Mouse (Mus musculus) cortical plate, adult 2 months (tissue): ENCODE results near the gene Spdya. TPM values are rescaled to one million over a fixed set of nuclear protein-coding genes. Genes with fewer than 3 reads are reported as not detected.
A peak's percentile ranks its signal among the peaks of the same experiment; 100 is the strongest.

Experiments
- H3K27ac ChIP-seq: fragments of 200-500 bp; 2 replicates; pipeline ENCODE4 v1.5.1; 2012; ENCODE audit warnings: low read length, control low read depth, inconsistent platforms; ENCODE audit not compliant: insufficient read depth
- H3K4me1 ChIP-seq: fragments of 200-500 bp; 2 replicates; pipeline ENCODE4 v1.6.1; 2011; ENCODE audit warnings: low read length; ENCODE audit not compliant: control insufficient read depth, insufficient read depth
- H3K4me3 ChIP-seq: fragments of 200-500 bp; 2 replicates; pipeline ENCODE4 v1.5.1; 2011; ENCODE audit warnings: mild to moderate bottlenecking, low read length, control low read depth; ENCODE audit not compliant: insufficient read depth
- CTCF ChIP-seq: fragments of 200-500 bp; IDR thresholded peaks from 2 replicates; pipeline ENCODE4 v1.5.1; 2011; ENCODE audit warnings: mild to moderate bottlenecking, control low read depth, low read length; ENCODE audit not compliant: insufficient read depth; ENCODE audit errors: extremely low read depth
- POLR2A ChIP-seq: fragments of 200-500 bp; IDR thresholded peaks from 2 replicates; pipeline ENCODE4 v1.6.1; 2011; ENCODE audit warnings: mild to moderate bottlenecking, low read length, control low read depth; ENCODE audit not compliant: insufficient read depth; ENCODE audit errors: extremely low read depth
- polyA plus RNA-seq: library from polyadenylated mRNA; depleted of rRNA; stranded (reverse); fragments of >200 nt; gene quantifications from 2 replicates; pipeline ENCODE4 v1.2.3, GENCODE M21; 2012

Spdya gene
- polyA plus RNA-seq, 1 experiment, result 1.7 TPM

GRCm38 (mm10) chr17:71552901-71553300 lies 1.0 kb downstream of the Spdya start:
- H3K4me3 ChIP-seq, result no peak overlapping the region; the same call in 1 of the 2 replicates
- TF ChIP-seq CTCF, result no peak
- no peak for TF ChIP-seq POLR2A
- no peak overlapping the region for H3K27ac ChIP-seq
- H3K4me1 ChIP-seq, result no peaks in the 10 kb centered on the region

- TF ChIP-seq POLR2A (no peak), CTCF (no peak)
- H3K27ac ChIP-seq, result no peak overlapping the region
These were observed 9.8 kb downstream of the Spdya start for GRCm38 (mm10) chr17:71561631-71562030.

DNA sequence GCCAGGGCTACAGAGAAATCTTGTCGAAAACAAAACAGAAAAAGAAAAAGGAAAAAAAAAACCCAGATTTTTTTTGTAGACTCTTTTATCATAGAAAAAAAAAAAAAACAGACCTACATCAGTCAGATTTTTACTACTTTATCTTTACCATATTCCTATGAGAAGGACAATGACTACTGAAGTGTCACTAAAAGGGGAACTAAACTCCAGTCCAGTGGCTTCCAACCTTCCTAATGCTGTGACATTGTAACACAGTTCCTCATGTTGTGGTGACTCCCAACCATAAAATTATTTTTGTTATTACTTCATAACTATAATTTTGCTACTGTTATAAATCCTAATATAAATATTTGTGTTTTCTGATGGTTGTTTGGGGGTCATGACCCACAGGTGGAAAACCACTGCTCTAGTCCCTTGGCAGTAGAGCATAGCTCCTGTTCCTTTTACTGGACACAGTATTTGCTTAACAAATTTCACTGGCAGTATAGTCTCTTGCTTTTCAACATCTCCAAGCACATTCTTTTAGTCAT lies 27.4 kb downstream of the Spdya start:
- no peak overlapping the region for H3K4me3 ChIP-seq
- H3K27ac ChIP-seq, result no peak overlapping the region
- no peak for TF ChIP-seq POLR2A
- no peak for TF ChIP-seq CTCF
- no peaks in the 10 kb centered on the region for H3K4me1 ChIP-seq

More at GRCm38 (mm10) chr17:71561631-71562030, 9.8 kb downstream of the Spdya start:
- H3K4me3 ChIP-seq, result no peak overlapping the region
- no peaks in the 10 kb centered on the region for H3K4me1 ChIP-seq

DNA sequence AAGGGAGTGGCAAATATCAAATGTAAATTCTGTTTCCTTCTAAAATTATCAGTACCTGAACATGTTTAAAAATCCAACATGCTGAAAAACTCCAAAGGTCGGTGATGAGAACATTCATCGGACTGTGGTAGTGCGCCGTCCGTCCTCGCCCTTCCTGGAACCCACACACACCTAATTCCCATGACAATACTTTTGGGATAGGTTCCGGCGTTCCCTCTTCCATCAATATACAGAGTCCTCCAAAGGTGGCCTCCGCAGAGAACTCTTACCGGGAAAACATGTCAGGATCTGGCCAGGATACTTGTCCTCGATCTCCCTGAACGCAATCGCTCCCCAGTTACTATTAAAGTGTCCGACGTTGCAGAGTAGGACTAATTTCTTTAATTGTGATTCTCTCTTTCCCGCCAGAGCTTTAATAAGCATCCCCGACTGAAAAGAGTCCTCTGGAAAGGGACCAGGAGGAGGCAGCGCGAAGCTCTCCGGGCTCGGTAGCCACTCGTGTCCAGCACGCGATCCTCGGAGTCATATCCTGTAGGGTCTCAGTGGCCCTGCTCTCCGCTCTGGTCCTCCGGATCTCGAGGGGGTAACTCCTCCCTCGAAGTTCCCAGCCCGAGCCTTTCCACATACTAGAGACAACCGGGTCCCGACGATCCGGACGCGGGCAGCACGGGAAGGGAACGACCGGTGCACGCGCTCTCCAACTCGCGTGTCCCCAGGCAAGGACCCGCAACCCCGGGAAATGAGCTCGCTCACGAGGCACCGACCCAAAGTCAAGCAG lies 46.2 kb downstream of the Spdya start:
- peak overlapping the region; percentile 82 for H3K4me3 ChIP-seq
- H3K4me1 ChIP-seq, result peaks cover 6% of the 10 kb centered on the region
- no peak overlapping the region for H3K27ac ChIP-seq
- TF ChIP-seq CTCF (no peak), POLR2A (no peak)

DNA sequence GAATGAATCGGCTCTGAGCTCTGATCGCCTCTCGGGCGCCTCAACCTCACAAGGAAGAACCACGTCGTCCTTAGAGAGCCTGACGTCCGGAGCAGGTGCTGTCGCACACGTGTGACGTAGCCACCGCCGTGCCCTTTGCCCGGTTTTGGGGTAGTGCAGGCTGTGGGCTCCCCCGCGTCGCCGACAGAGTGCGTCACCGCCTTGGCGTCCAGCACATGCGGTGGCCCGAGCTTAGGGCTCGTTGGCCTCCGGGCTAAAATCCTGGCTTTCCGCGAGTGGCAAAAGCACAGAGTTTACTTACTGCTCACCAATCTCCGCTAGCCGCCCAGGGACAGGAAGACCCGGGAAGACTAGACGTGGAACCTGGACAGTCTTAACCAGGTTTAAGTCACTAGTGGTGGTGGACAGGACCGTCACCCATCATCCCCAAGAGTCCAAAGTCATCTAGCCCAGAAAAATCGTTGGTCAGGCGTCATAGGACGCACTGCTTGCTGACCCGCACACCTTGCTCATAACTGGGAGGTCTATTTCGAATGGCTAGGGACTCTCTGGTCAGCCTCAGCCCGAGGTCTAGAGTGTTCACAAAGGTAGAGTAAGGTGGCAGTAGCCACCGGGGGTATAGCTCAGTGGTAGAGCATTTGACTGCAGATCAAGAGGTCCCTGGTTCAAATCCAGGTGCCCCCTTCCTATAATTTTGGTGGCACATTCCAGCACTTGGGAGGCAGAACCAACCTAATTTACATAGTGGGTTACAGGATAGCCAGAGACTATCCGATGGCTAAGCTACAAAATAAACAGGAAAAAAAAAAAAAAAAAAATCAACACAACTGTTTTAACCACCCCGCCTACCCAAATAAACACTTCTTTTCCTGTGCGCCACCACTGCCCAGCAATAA lies 47.0 kb downstream of the Spdya start:
- TF ChIP-seq POLR2A, result peak; percentile 85; the same call in 1 of the 2 replicates
- TF ChIP-seq CTCF, result no peak
- Histone ChIP-seq H3K27ac (no peak overlapping the region), H3K4me3 (peak overlapping the region; percentile 82), H3K4me1 (peaks cover 6% of the 10 kb centered on the region)

- peak; percentile 71; the same call in 1 of the 2 replicates for TF ChIP-seq POLR2A
- TF ChIP-seq CTCF, result no peak
- Histone ChIP-seq H3K27ac (no peak within 1 kb of the TSS), H3K4me1 (peaks cover 4% of the 10 kb centered on the region; the same call in 1 of the 2 replicates), H3K4me3 (peak within 1 kb of the TSS; percentile 95)
These were observed 63.9 kb downstream of the Spdya start, which contains the start of gene Wdr43 for GRCm38 (mm10) chr17:71615638-71616318. Gene Wdr43 (plus strand): TSS chr17:71615895.

- Histone ChIP-seq H3K4me1 (peaks cover 4% of the 10 kb centered on the region; the same call in 1 of the 2 replicates), H3K4me3 (peak overlapping the region; percentile 95), H3K27ac (no peak overlapping the region)
- TF ChIP-seq CTCF (no peak), POLR2A (no peak)
These were observed 64.6 kb downstream of the Spdya start for GRCm38 (mm10) chr17:71616319-71617032.

DNA sequence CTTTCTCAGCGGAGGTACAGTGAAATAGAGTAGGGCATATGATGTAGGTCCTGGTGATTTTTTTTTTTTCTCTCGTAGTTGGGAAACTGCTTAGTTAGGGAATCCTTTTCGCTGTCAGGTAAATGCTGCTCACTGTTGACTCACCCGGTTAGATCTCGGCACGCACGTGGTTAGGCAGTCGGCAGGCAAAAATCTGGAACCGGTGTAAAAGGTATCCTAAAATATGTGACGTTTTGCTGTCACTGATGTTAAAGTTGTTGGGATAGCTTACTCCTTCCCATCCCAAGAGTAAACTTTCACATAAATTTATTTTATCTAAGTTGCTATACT lies 65.1 kb downstream of the Spdya start:
- TF ChIP-seq POLR2A (no peak), CTCF (no peak)
- H3K4me3 ChIP-seq, result peak overlapping the region; percentile 95
- H3K4me1 ChIP-seq, result peaks cover 4% of the 10 kb centered on the region; the same call in 1 of the 2 replicates
- no peak overlapping the region for H3K27ac ChIP-seq
